Mouse (Mus musculus) CD8-positive naive resting alpha-beta T cell, adult 2 months (primary cell): Measurements from ENCODE around the gene Tns4.

Experiments used
- DNase-seq, 2 experiments: peaks; one replicate each; pipeline ENCODE4 v3.0.0; 2022; ENCODE audit warnings: low read depth in 2 of 2, low spot score in 2 of 2

The Tns4 gene

DNA sequence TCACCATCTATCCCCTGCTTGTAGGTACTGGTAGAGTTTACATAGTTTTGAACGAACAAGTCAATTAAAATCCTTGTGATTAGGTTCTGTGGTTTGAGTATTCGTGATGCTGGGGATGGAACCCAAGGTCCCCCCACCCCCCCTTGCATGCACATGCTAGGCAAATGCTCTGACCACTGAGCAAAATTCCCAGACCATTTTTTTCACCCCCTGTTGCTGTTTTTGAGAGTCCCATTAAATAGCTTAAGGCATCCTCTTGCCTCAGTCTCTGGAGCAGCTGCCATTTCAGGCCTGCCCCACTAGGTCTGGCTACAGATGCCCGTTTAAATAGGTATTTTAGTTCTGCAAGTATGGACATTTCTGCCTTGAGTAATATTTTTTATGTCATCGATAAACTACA lies 66.0 kb downstream of the Tns4 start:
- no peak for DNase-seq

DNA sequence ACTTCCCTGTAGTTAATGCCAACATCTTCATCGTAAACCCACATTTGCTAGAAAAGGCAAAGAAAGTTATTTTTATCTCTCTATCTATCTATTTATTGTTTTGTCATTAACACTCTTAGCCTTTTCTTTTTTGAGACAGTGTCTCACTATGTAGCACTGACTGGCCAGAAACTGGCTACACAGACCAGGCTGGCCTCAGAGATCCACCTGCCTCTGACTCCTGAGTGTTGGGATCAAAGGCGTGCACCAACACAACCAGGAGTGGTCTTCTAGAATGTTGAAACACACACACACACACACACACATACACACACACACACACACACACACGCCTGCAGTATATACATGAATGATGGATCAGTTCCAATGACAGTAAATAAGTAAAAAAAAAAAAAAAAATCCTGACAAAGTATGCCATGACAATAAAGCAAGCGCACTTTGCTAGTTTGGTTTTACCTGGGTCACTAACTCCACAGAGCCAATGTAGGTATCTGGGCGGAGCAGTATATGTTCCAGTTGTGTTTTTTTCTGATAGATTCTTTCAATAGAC lies 66.6 kb downstream of the Tns4 start:
- DNase-seq: no peak

DNA sequence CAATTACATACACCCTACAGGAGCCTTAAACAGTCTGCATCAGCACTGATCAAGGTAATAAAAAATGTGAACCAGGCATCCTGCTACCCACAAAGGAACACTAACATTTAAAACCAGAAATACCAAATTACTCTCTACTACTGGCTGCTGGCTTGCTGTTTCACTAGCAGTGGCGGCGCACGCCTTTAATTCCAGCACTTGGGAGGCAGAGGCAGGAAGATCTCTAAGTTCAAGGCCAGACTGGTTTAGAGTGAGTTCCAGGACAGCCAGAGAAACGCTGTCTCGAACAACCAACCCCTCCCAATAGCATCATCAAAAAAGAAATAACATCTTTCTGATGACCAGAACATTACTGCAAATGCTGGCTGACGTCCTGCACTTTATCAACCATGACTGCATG lies 69.3 kb downstream of the Tns4 start:
- no peak for DNase-seq
